In the genomic region with DNA sequence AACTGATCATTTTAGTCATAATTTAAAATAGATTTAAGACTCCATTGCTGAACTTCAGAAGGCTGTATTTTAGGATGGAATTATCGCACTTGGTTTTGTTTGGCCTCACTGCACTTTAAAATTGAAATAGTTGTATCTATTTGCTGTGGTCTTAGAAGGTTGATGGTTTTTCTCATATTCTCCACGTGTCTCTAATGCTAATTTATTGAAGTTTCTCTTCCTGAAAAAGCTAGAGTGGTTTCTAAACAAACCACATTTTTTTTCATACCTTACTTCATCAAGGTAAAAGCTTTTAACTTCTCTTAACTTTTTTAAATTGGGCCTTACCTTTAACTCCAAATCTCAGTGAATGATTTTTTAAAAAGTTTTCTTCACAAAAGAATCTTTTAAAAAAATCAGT, we compare ENCODE assay signal across 25 mouse cellular contexts. TPM values are rescaled to one million over a fixed set of nuclear protein-coding genes. Genes with fewer than 3 reads are reported as not detected.
DNase-seq lines count a peak whose midpoint lies in the region; ATAC-seq and TF ChIP-seq lines count a peak whose summit lies in the region.
"Had no signal": no experiment of that assay in that cellular context is flagged by ENCODE, and none has a peak within 500 bp of the region (broad histone marks: within the 10 kb centered on the region; RNA-seq: fewer than 3 reads in every experiment).

No protein-coding gene starts in this region.

- no peaks in the 10 kb centered on the region for H3K9me3 ChIP-seq in heart, embryonic 16.5 days (replicated peaks; ENCODE audit: control insufficient read depth, low read length)
- H3K9me3 ChIP-seq in heart, embryonic 10.5 days: no peaks in the 10 kb centered on the region
- H3K9me3 ChIP-seq in lung, postnatal 0 days (ENCODE audit: low read length): no peaks in the 10 kb centered on the region
- no peaks in the 10 kb centered on the region for H3K9me3 ChIP-seq in forebrain, embryonic 10.5 days
- H3K9me3 ChIP-seq: embryonic facial prominence, embryonic 15.5 days; G1E; hindbrain, embryonic 10.5 days; intestine, embryonic 15.5 days; limb, embryonic 12.5 days; midbrain, embryonic 10.5 days had no signal

- peak overlapping the region; percentile 94 for H3K27ac ChIP-seq in heart, adult 2 months
- H3K27ac ChIP-seq in heart, embryonic 16.5 days (ENCODE audit: low read length): no peak overlapping the region
- no peak overlapping the region for H3K27ac ChIP-seq in heart, embryonic 10.5 days
- H3K27ac ChIP-seq in lung, postnatal 0 days (ENCODE audit: low read length): 0 out of 2 replicates have a peak overlapping the region, but pooled peaks have one; percentile 57
- H3K27ac ChIP-seq in forebrain, embryonic 10.5 days: no peak overlapping the region
- H3K27ac ChIP-seq: embryonic facial prominence, embryonic 15.5 days; hindbrain, embryonic 10.5 days; intestine, embryonic 15.5 days; limb, embryonic 12.5 days; midbrain, embryonic 10.5 days had no signal

- peak overlapping the region; percentile 50 for H3K4me3 ChIP-seq in heart, adult 2 months
- no peak overlapping the region for H3K4me3 ChIP-seq in heart, embryonic 16.5 days (ENCODE audit: low read length)
- H3K4me3 ChIP-seq in heart, embryonic 10.5 days: no peak overlapping the region
- H3K4me3 ChIP-seq in lung, postnatal 0 days (ENCODE audit: low read depth, low read length): no peak overlapping the region
- no peak overlapping the region for H3K4me3 ChIP-seq in forebrain, embryonic 10.5 days
- H3K4me3 ChIP-seq: embryonic facial prominence, embryonic 15.5 days; hindbrain, embryonic 10.5 days; intestine, embryonic 15.5 days; limb, embryonic 12.5 days; midbrain, embryonic 10.5 days had no signal

- ATAC-seq in heart, embryonic 16.5 days (replicated peaks; ENCODE audit: extremely low read depth, insufficient read depth, low FRiP score): no peak
- no peak for ATAC-seq in lung, postnatal 0 days
- ATAC-seq: forebrain, embryonic 16.5 days; hindbrain, embryonic 16.5 days; intestine, embryonic 15.5 days; Patski had no signal

- peak overlapping the region; percentile 34 for H3K4me2 ChIP-seq in heart, embryonic 16.5 days (ENCODE audit: low read depth, low read length)
- H3K4me2 ChIP-seq in lung, postnatal 0 days (replicated peaks; ENCODE audit: low read depth, low read length): peak overlapping the region; percentile 3; the same call in 1 of the 2 replicates
- H3K4me2 ChIP-seq: embryonic facial prominence, embryonic 15.5 days; intestine, embryonic 15.5 days; limb, embryonic 12.5 days; liver, embryonic 11.5 days had no signal

- intact Hi-C loops in heart, adult 2 months (cut with DNase I): loop anchor here (5.0 kb wide), 1 partner anchor 227 kb away; no protein-coding TSS in a partner anchor
- intact Hi-C loops in heart, postnatal 14 days (cut with DNase I): no loop called here

- peaks cover 31% of the 10 kb centered on the region for H3K36me3 ChIP-seq in heart, adult 2 months (ENCODE audit: control insufficient read depth, insufficient read depth, low read length)
- peaks cover 29% of the 10 kb centered on the region for H3K36me3 ChIP-seq in heart, embryonic 16.5 days (ENCODE audit: control insufficient read depth, insufficient read depth)
- H3K36me3 ChIP-seq in heart, embryonic 10.5 days: peaks cover 44% of the 10 kb centered on the region
- H3K36me3 ChIP-seq in lung, postnatal 0 days (ENCODE audit: insufficient read depth, low read length): peaks cover 6% of the 10 kb centered on the region; the same call in 1 of the 2 replicates
- H3K36me3 ChIP-seq in forebrain, embryonic 10.5 days (replicated peaks): peaks cover 67% of the 10 kb centered on the region
- H3K36me3 ChIP-seq: intestine, embryonic 15.5 days had no signal

- no peak for TF ChIP-seq CTCF in heart, adult 2 months (IDR thresholded peaks at IDR 0.05)
- no peak for TF ChIP-seq CTCF in lung, postnatal 0 days (IDR thresholded peaks at IDR 0.05)

- H3K79me2 ChIP-seq in heart, adult 2 months (replicated peaks; ENCODE audit: control insufficient read depth, insufficient read depth, low read length): no peaks in the 10 kb centered on the region; the same call in 1 of the 2 replicates

- no peak overlapping the region for H3K9ac ChIP-seq in heart, adult 2 months (ENCODE audit: low read depth, low read length)
- no peak overlapping the region for H3K9ac ChIP-seq in heart, embryonic 16.5 days (ENCODE audit: low read length)
- H3K9ac ChIP-seq in lung, postnatal 0 days (replicated peaks; ENCODE audit: low read depth): no peak overlapping the region
- H3K9ac ChIP-seq: embryonic facial prominence, embryonic 15.5 days; intestine, embryonic 15.5 days; limb, embryonic 12.5 days had no signal

- peaks cover 5% of the 10 kb centered on the region for H3K4me1 ChIP-seq in heart, adult 2 months (ENCODE audit: control insufficient read depth, insufficient read depth, low read length)
- H3K4me1 ChIP-seq in heart, embryonic 16.5 days (ENCODE audit: control insufficient read depth, insufficient read depth, low read length): peaks cover 35% of the 10 kb centered on the region
- peaks cover 16% of the 10 kb centered on the region for H3K4me1 ChIP-seq in heart, embryonic 10.5 days
- H3K4me1 ChIP-seq in lung, postnatal 0 days (ENCODE audit: insufficient read depth, low read depth, low read length): no peaks in the 10 kb centered on the region
- H3K4me1 ChIP-seq in forebrain, embryonic 10.5 days: peaks cover 32% of the 10 kb centered on the region
- H3K4me1 ChIP-seq: intestine, embryonic 15.5 days had no signal

- no peak for TF ChIP-seq POLR2A in heart, adult 2 months (IDR thresholded peaks at IDR 0.05; ENCODE audit: insufficient read depth, low read depth, low read length)

- no peak for DNase-seq in heart, adult 2 months
- no peak for DNase-seq in heart, postnatal 14 days
- no peak for DNase-seq in heart, embryonic 10.5 days (ENCODE audit: low spot score)
- DNase-seq in lung, postnatal 0 days (ENCODE audit: low spot score): no peak
- no peak for DNase-seq in lung, postnatal 14 days
- DNase-seq in forebrain, embryonic 10.5 days (ENCODE audit: extremely low spot score, low spot score): no peak
- DNase-seq: adrenal gland, postnatal 36 days; cerebellum, adult 11 months; cerebellum, adult 9-11 months; gastrocnemius, postnatal 14 days; kidney, adult 8-10 months; kidney, postnatal 10 days; lung, adult 18-20 months; right cerebral cortex, postnatal 14 days had no signal

- no peak for TF ChIP-seq EP300 in heart, adult 2 months (IDR thresholded peaks at IDR 0.05; ENCODE audit: insufficient read depth, low read depth, low read length)
- no peak for TF ChIP-seq EP300 in lung, postnatal 0 days (IDR thresholded peaks at IDR 0.05)

- H3K27me3 ChIP-seq in heart, adult 2 months (ENCODE audit: control insufficient read depth, insufficient read depth, low read length): no peaks in the 10 kb centered on the region
- no peaks in the 10 kb centered on the region for H3K27me3 ChIP-seq in heart, embryonic 16.5 days (ENCODE audit: control insufficient read depth, insufficient read depth, low read length)
- H3K27me3 ChIP-seq in heart, embryonic 10.5 days (ENCODE audit: insufficient read depth, poor library complexity, severe bottlenecking): no peaks in the 10 kb centered on the region
- no peaks in the 10 kb centered on the region for H3K27me3 ChIP-seq in lung, postnatal 0 days (replicated peaks; ENCODE audit: insufficient read depth, low read length)
- no peaks in the 10 kb centered on the region for H3K27me3 ChIP-seq in forebrain, embryonic 10.5 days (ENCODE audit: poor library complexity, severe bottlenecking)
- H3K27me3 ChIP-seq: embryonic facial prominence, embryonic 15.5 days; intestine, embryonic 15.5 days; limb, embryonic 12.5 days; Patski had no signal

- WGBS in heart, adult 2 months: 53% methylated on average over 2 of the region's 2 CpGs
- 71% methylated on average over 2 of the region's 2 CpGs for WGBS in heart, embryonic 16.5 days
- WGBS in heart, embryonic 10.5 days: 73% methylated on average over 2 of the region's 2 CpGs
- 63% methylated on average over 2 of the region's 2 CpGs for WGBS in lung, postnatal 0 days
- WGBS in forebrain, embryonic 10.5 days: 79% methylated on average over 2 of the region's 2 CpGs

RNA-seq across cellular contexts. Expression of gene S1pr1, which starts 4.8 kb away (rescaled TPM):
- total RNA-seq in heart, adult 2 months (2021): 10 to 100 TPM; 53.8 to 72.1 TPM
- 67.0 and 90.6 TPM in 2 replicates for polyA plus RNA-seq in heart, adult 2 months (2012; rRNA removed)
- total RNA-seq in heart, postnatal 14 days (2021): 100 to 1,000 TPM in 1 of 2 experiments, 10 to 100 TPM in 1; 99.1 to 105 TPM
- 88.9 and 92.1 TPM in 2 replicates for polyA plus RNA-seq in heart, embryonic 16.5 days (2015; fragmentation: Nextera tagmentation; extraction: Ambion mirVana)
- 48.7 and 82.4 TPM in 2 replicates for polyA plus RNA-seq in heart, embryonic 10.5 days (2016; fragmentation: Nextera tagmentation; extraction: Ambion mirVana)
- 93.0 and 100 TPM in 2 replicates for polyA plus RNA-seq in lung, postnatal 0 days (2015; fragmentation: Nextera tagmentation; extraction: Ambion mirVana)
- 25.4 and 27.2 TPM in 2 replicates for polyA plus RNA-seq in forebrain, embryonic 10.5 days (2016; fragmentation: Nextera tagmentation; extraction: Ambion mirVana)

Comparison
In these comparisons a context has a peak if more than half of its experiments do, and no peak if none do; other contexts are left out.
1. H3K27ac ChIP-seq: peak in heart, adult 2 months (single experiment) and lung, postnatal 0 days (single experiment); none in heart, embryonic 16.5 days (single experiment), heart, embryonic 10.5 days (single experiment) and forebrain, embryonic 10.5 days (single experiment).